Mouse (Mus musculus): ENCODE measurements around the gene Art4.

GRCm38 (mm10) chr6:136824987-136825386, 32.5 kb downstream of the Art4 start:
- no peak for TF ChIP-seq POLR2A (IDR thresholded peaks at IDR 0.05; ENCODE audit: low read depth, low read length)
- TF ChIP-seq CTCF (IDR thresholded peaks at IDR 0.05; ENCODE audit: extremely low read depth, insufficient read length, insufficient replicate concordance, low read depth, low read length): no peak

Measured in small intestine, adult 2 months (tissue).